Mouse (Mus musculus): ENCODE results near the gene Gm16381. TPM values are rescaled to one million over a fixed set of nuclear protein-coding genes. Genes with fewer than 3 reads are reported as not detected.
"Not testable (repeated sequence)": the region's sequence is repeated elsewhere in the genome, so short reads cannot be mapped to it uniquely, and the experiment has no call there.

The Gm16381 gene
- total RNA-seq (2017), result not detected in 2 replicates

GRCm38 (mm10) chr12:87644520-87644919 lies at the start of gene Gm16381:
Gene Gm16381 (minus strand): TSS chr12:87644620.
- not testable (repeated sequence) for ATAC-seq (ENCODE audit: extremely low read depth, insufficient number of reproducible peaks, low FRiP score, poor library complexity, severe bottlenecking)

GRCm38 (mm10) chr12:87652916-87653703 lies 8.7 kb upstream of the Gm16381 start:
- ATAC-seq (ENCODE audit: extremely low read depth, insufficient number of reproducible peaks, low FRiP score, poor library complexity, severe bottlenecking), result not testable (repeated sequence)

GRCm38 (mm10) chr12:87618569-87618968 lies 25.9 kb downstream of the Gm16381 start, which contains the start of gene Gm4027:
Gene Gm4027 (plus strand): TSS chr12:87618869.
- ATAC-seq (ENCODE audit: extremely low read depth, insufficient number of reproducible peaks, low FRiP score, poor library complexity, severe bottlenecking), result not testable (repeated sequence)

- ATAC-seq (ENCODE audit: extremely low read depth, insufficient number of reproducible peaks, low FRiP score, poor library complexity, severe bottlenecking), result not testable (repeated sequence)
Observed at GRCm38 (mm10) chr12:87602388-87602787, 42.0 kb downstream of the Gm16381 start, which contains the start of gene Oog1. Gene Oog1 (plus strand): TSS chr12:87602688.

- not testable (repeated sequence) for ATAC-seq (ENCODE audit: extremely low read depth, insufficient number of reproducible peaks, low FRiP score, poor library complexity, severe bottlenecking)
Observed at GRCm38 (mm10) chr12:87601388-87601787, 43.0 kb downstream of the Gm16381 start.

Other genes starting within 250 kb of the Gm16381 start
- gene Slirp, start 200.7 kb downstream of the Gm16381 start, total RNA-seq (2017), result 12.0 and 16.2 TPM in 2 replicates
- gene Alkbh1, start 200.6 kb downstream of the Gm16381 start, total RNA-seq (2017), result 44.8 and 75.5 TPM in 2 replicates
- gene Snw1, start 172.3 kb downstream of the Gm16381 start, total RNA-seq (2017), result 120 and 127 TPM in 2 replicates
- gene Gm5788, start 149.9 kb downstream of the Gm16381 start, total RNA-seq (2017), result not detected in 2 replicates
- gene Gm8300, start 130.3 kb downstream of the Gm16381 start, total RNA-seq (2017), result not detected in 2 replicates
- not detected in 2 replicates for gene Oog1, start 41.9 kb downstream of the Gm16381 start, total RNA-seq (2017)
- gene Gm4027, start 25.8 kb downstream of the Gm16381 start, total RNA-seq (2017), result not detected in 2 replicates
- gene Gm21319, start 131.1 kb upstream of the Gm16381 start, total RNA-seq (2017), result not detected in 2 replicates
- gene Gm21936, start 150.9 kb upstream of the Gm16381 start, total RNA-seq (2017), result not detected in 2 replicates
- not detected in 2 replicates for gene BB287469, start 172.0 kb upstream of the Gm16381 start, total RNA-seq (2017)
- not detected in 2 replicates for gene Gm2001, start 197.7 kb upstream of the Gm16381 start, total RNA-seq (2017)
- gene Gm2016, start 229.5 kb upstream of the Gm16381 start, total RNA-seq (2017), result not detected in 2 replicates

Measured in neutrophil, adult 5-6 weeks (primary cell).